Mouse (Mus musculus) inflammation-experienced regulatory T-cells, adult 6 months (primary cell): ENCODE measurements around the gene Suz12. TPM values are rescaled to one million over a fixed set of nuclear protein-coding genes. Genes with fewer than 3 reads are reported as not detected.
"Not testable (repeated sequence)": the region's sequence is repeated elsewhere in the genome, so short reads cannot be mapped to it uniquely, and the experiment has no call there.

Experiments
- ATAC-seq: one replicate; pipeline ENCODE4 v1.8.0; 2017
- polyA plus RNA-seq, 3 experiments: library from polyadenylated mRNA; unstranded; fragments of 100-300 nt; shearing (Covaris generic); gene quantifications; one replicate each; pipeline ENCODE4 v1.2.1; 2017

Suz12 gene
- polyA plus RNA-seq, result 10 to 100 TPM; 34.6 to 40.3 (median 37.6) TPM

DNA sequence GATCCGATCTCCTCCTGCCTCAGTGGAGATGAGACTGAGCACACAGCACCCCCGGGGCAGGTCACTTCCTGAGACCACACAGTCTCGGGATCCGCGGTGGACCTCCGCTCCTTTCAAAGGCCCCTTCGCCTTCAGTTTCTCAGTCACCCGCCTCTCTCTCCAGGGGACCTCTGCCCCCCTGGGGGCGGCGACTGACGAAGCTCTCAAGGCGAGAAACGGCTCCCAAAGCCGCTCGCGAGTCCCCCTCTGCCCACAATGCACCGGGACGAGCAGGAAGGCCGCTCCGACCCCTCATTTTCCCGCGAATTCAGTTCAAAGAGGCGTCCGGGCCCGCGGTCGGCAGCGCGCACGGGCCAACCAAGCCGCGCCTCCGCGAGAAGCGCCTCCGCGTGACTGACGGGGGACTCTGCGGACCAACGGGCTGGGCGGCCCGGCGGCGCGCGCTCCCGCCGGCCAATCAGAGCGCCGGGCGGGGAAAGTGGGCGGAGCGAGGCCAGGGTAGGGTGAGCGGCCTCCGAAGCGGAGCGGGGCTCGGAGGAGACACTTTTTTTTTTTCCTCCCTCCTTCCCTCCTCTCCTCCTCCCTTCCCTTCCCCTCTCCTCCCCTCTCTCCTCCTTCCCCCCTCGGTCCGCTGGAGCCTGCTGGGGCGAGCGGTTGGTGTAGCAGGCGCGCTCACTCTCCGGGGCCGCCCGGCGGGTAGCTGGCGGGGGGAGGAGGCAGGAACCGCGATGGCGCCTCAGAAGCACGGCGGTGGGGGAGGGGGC, at the start of gene Suz12:
TSS of gene Suz12 (plus strand) at position 515 of the 764 bp plus-strand sequence.
- ATAC-seq, result peak; percentile 95

- no peak for ATAC-seq
Observed at GRCm38 (mm10) chr11:79943136-79943535, 49.8 kb upstream of the Suz12 start.

DNA sequence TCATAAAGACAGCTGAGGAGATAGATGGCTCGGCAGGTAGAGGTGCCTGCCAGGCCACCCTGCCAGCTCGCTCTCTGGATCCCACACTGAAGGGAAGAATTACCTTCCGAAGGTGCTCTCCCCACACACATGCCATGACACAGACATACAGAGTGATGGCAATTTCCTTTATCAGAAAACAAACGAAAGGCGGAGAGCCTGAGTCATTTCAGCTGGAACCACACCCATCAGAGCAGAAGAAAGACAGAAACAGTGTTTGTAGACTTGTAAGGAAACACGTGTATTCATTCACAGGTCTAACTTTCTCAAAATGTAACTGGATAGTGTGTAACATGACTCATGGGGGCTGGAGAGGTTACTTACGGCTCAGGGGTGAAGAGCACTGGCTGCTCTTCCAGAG, 49.3 kb upstream of the Suz12 start:
- ATAC-seq, result no peak

- ATAC-seq, result no peak
Observed at GRCm38 (mm10) chr11:79947265-79947664, 45.6 kb upstream of the Suz12 start.

DNA sequence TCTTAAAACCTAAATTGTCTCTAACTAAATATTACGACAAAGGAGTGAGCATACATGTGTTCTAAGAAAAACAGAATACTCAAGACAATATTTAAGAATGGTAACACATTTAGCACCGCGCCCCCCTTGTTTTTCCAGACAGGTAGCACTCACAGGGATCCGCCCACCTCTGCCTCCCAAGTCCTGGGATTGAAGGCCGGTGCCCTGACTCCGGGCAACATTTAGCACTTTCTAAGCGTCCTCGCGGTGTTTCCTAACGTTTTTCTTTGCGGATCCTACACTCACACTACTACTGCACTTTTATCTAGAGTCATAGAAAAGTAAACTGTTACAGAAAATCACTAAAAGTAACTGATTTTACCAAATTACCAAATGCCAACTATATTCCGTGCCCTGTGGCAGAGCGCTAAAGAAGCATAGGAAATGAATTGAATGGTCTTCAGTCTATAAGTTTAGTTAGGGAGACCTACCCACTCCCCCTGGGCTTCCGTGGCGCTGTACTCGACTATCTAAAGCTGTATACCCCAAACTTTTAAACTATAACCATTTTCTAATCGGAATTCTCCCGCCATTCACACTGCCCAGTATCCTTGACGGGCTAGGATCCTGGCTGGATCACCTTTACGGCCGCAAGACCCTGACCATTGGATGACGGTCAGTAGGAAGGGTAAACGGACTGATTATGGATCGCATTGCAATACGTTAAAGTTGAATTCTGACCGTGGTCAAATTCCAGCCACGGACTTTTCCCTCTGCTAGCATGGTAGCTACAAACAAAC, 31.4 kb upstream of the Suz12 start:
- ATAC-seq, result no peak

GRCm38 (mm10) chr11:79962125-79962876, 30.6 kb upstream of the Suz12 start, which contains the start of gene Utp6:
TSS of gene Utp6 (minus strand) at chr11:79962390.
- ATAC-seq, result peak; percentile 98

GRCm38 (mm10) chr11:79962877-79963183, 30.1 kb upstream of the Suz12 start:
- ATAC-seq, result no peak

DNA sequence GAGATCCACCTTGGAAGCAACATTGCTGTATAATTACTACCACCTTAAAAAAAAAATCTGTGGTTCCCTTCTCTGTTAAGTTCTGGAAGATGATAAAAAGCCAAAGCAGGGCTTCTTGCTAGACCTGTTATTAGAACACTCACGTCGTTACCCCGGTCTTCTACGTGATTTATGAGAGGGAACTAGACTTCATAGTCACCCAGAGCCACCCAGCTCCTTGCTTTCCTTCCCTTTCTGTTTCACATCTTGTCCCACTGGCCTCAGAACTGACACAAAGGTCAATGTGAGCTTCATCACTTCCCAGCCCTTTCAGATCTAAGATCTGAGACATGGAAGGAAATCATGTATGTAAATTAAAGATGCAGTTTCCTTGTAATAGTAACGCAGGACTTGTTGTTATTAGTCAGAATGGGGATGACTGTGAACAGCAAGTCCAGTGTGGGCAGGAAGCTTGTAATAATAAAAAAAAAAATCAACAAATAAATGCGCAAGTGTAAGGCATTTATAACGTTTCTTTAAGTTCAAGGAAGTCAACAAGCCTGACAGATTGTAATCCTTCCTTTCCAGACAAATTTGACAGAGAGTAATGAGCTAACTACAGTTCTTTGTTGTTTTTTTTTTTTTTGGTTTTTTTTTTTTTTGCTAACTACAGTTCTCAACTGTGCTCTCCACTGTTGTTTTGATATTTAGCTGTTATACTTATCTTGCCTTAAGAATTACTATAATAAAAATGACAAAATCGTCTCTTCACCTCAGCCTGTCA, 29.5 kb upstream of the Suz12 start:
- ATAC-seq, result no peak

- no peak for ATAC-seq
Observed at GRCm38 (mm10) chr11:79965896-79966295, 27.0 kb upstream of the Suz12 start.

GRCm38 (mm10) chr11:79967752-79968151, 25.2 kb upstream of the Suz12 start:
- no peak for ATAC-seq

DNA sequence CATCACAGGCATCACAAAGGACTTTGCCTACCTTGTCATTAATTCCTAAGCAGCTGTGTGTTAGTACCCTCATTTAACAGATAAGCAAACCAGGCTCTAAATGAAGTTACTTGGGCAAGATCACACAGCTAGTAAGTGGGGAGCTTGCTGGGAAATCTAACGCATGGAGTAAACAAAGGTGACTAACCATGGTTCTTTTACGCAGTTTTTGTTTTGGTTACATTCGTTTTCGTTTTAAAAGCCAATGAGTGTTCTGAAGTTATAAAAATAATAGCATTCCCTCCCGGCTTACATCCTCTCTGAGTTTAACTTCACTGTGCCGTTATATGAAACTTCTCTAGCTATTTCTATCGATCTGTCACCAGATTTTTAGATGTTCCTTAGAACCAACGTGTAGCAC, 19.8 kb upstream of the Suz12 start:
- no peak for ATAC-seq

DNA sequence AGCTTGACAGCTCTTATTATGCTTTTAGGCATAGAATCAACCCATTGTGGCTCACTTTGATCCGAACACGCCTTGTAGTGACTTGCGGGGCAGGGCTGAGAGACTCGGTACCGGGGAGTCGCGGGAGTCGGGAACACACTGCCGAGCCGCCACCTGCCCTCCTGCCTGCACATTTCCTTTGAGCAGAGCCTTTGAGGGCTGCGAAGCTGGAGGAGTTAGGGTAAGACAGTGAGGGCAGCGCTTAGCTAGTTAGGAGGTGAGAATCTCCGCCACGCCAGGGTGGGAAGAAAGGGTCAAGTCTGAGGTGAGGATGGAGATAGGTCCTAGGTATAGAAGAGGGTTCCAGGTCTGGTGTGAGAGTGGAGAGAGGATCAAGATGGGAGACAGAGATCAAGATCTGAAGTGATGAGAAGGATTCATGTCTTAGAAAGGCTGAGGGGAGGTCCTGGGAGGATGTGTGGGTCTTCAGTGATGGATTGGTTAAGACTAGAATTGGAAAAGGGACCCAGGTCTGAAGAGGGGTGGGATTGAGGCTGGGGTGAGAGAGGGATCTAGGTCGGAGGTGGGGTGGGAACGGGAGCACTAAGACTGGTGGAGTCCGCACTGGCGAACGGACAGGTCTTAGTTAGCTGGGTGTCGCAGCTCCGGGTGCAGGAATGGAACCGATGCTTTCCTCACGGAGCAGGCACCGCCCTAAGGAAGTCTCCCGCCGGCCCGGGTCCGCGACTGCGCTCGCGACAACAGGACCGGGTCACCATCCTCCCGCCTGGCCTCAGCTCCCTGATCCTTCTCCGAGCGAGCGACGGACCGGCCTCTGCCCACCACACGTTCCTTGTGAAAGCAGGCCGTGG, 19.1 kb upstream of the Suz12 start:
- ATAC-seq, result peak; percentile 61

DNA sequence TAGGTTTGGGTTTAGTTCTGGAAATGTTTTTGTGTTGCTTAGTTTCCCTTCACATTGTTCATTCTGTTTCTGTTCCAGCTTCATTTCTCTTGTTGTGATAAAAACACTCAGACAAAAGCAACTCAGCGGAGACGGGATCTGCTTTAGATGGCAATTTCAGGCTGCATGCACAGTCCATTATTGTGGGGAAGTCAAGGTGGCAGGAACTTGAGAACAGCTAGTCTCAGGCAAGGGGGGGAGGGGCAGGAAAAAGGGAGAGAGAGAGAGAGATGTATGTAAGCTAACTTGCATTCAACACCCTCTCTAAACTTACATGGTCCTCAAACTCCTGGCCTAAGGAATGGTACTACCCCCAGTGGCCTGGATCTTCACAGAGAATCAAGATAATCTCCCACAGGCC, 17.5 kb upstream of the Suz12 start:
- ATAC-seq, result no peak

GRCm38 (mm10) chr11:79976222-79976621, 16.7 kb upstream of the Suz12 start:
- ATAC-seq, result no peak

- not testable (repeated sequence) for ATAC-seq
Observed at GRCm38 (mm10) chr11:79976645-79977044, 16.3 kb upstream of the Suz12 start.

- not testable (repeated sequence) for ATAC-seq
Observed at GRCm38 (mm10) chr11:79977061-79977460, 15.8 kb upstream of the Suz12 start.

GRCm38 (mm10) chr11:79977747-79978146, 15.2 kb upstream of the Suz12 start:
- not testable (repeated sequence) for ATAC-seq

- ATAC-seq, result no peak
Observed at GRCm38 (mm10) chr11:79986886-79987285, 6.0 kb upstream of the Suz12 start.

DNA sequence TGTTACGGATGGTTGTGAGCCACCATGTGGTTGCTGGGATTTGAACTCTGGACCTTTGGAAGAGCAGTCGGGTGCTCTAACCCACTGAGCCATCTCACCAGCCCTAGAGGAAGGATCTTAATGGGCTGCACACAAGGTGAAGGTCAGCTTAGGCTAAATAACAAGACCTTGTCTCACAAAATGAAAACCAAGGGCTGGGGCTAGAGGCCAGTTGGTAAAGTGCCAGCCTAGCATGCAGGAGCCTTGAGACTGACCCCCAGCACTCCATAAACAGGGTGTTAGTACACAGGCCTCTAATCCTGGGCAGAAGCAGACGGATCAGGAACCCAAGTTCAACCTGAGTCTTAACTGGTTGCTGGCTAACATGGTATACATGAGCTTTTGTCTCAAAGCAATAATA, 5.0 kb upstream of the Suz12 start:
- ATAC-seq, result no peak

DNA sequence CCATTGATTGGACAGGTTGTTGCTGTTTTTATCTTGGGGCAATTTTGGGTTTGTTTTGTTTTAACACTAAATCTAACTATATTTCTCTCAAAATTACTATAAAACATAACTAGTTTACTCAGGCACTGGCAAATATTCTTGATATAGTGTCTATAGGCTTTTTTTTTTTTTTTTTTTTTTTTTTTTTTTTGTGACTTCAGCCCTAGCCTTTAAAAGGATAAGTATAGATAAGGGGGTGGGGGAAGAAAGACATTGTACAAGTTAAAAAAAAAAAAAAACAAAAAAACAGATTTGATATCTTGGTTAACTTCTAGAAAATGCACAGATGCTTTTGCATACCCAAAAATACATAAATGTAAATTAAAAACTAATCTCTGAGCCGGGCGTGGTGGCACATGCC, 2.8 kb upstream of the Suz12 start:
- ATAC-seq, result no peak

DNA sequence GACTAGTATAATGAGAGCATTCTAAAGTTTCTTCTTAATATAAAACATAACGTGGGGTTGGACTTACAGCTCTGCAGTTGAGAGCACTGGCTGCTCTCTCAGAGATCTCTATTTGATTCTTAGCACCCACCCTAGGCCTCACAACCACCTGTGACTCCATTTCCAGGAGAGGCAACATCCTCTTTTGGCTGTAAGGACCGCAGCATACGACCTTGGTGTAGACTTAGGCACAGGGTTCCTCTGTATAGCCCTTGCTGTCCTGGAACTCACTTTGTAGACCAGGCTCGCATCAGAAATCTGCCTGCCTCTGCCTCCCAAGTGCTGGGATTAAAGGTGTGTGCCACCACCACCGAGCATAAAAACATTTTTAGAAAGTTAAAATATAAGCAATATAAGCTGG, 1.3 kb upstream of the Suz12 start:
- ATAC-seq, result no peak
